Mouse (Mus musculus) kidney, adult 9 months (tissue): ENCODE results near the gene Rps10.

Experiments used
- DNase-seq: peaks from one replicate; pipeline ENCODE4 v3.0.0; 2022

Rps10 gene

DNA sequence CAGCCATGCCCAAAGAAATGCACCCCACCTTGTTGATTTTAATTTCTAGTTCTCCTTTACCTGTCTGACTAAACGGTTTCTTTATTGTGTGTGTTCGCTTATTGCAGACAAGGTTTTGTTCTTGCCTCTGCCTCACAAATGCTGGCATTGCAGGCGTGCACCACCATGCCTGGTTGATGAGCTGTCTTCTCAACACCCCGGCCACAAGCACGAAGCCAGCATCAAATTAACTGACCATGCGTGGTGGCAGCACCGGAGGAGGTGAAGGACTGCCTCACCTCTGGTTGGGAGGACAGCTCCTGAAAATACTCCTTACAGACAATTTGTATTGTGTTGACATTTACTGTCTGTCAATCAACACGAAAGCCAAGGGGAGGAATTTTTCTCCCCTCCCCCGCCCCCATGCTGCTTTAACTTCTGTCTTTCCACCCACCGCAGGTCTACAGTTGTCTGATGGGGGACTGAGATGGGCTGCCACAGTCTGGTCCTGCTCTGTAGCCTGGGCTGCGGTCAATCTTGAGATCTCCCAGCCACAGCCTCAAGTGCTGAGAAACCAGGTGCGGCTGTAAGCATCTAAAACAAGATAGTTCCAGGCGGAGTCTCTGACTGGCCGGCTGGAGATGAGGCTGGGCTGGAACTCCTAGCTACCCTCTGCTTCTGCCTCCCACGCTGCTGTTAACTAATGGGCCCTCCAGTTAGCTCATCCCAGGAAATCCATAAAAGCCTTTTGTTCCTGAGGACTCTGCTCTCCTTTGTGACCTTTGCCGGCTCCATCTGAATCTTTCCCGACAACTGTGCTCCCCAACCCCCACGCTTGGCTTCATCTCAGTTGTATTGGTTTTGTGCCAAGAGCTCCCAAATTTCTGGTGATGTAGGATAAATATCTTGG, at the start of gene Rps10:
Rps10 (minus strand) TSS at position 538 of the 889 bp plus-strand sequence.
- no peak for DNase-seq

DNA sequence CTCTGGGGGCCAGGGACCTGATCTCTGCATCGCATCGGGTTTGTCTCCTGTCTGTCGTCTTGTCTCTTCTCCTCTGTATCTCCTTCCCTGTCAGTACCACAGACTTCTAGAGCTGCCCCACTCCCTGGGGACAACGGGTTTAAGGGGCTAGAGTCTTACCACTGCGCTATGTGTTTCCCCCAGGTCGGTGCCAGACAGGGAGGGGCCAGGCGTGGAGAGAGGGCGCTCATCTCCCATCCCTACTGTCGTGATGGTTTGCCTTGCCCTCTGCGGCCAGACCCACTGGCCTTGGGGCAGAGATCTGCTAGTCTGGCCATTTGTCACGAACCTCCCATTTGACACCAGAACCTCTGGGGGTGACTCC, 49.1 kb upstream of the Rps10 start:
- no peak for DNase-seq

DNA sequence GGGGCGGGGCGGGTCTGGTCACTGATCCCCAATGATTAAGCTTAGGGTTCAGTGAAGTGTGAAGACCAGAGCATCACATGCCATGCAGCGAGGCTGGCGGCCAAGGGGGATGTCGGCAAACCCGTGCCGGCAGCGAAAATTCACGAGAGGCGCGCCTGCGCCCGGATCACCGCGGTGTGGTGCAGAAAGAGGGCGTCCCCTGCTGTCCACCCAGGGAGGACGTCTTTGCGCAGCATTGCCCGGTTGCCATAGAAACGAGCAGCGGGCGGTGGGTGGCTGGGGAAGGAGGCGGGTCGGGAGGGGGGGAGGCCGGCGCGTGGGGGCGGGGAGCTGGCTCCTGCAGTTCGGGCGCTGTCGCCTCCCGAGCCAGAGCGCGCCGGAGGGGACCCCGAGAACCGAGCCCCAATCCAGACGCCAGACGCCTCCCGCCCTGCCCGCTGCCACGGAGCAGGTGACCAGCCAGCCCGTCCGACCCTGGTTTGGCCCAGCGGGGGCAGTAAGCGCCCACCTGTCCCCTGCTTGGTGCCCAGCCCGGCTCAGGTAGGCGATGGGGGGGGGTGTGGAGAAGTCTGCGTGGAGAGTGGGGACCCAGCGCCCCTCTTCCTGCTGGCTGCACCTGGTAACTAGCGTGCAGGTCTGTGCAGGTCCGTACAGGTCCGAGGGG, 48.5 kb upstream of the Rps10 start:
- DNase-seq = peak; percentile 34

DNA sequence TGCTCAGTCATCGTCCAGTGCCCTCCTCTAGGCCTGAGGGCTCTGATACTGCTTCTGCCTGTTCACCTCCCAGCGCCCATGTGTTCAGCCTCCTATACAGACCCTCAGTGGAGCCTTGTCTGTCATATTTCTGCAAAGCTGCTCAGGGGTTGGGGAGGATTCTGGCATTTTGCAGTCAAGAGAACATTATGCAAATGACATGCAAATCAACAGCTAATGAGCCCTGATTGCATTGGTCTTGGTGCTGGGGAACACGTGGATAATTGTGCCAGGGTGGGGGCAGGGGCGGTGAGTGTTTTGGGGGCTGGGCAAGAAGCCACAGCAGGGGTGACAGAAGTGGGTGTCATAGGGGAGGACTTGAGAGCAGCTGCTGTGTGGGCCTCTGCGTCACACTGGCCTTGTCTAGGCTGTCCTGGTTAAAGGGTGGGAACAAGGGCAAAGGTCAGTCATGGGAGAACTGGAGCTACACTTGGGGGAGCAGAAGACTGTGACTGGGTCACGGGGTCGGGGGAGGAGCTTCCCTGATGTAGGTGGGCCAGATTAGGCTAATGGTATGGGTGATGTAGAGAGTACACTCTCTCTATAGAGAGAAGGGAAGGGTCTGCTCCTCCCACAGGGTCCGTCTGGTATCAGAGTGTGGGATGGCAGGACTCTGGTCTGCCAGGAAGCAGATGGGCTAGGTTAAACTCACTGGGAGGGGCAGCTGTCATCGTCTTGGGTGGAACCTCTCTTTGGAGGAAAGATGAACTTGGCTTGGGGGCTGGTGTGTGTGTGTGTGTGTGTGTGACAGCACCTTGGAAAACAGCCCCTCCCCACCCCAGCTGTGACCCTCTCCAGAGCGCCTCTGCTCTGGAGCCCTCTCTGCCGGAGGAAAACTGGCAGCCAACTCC, 42.7 kb upstream of the Rps10 start:
- DNase-seq = peak; percentile 18

DNA sequence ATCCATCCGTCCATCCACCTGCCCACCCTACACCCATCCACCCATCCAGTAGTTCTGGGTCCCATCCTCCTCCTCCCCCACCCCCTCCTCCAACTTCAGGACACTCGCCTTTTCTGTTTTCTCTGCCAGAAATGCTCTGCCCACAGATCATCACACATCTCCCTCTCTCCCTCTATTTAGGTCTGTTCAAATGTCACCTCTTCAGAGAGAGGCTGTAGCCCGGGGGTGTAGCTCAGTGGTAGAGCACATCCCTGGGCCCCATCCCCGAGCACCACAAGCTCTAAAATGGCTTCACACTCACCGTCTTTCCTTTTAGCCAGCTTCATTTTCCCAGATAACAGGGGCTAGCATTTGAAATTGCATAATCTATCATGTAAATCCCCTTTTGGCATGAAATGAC, 41.3 kb upstream of the Rps10 start:
- no peak for DNase-seq

DNA sequence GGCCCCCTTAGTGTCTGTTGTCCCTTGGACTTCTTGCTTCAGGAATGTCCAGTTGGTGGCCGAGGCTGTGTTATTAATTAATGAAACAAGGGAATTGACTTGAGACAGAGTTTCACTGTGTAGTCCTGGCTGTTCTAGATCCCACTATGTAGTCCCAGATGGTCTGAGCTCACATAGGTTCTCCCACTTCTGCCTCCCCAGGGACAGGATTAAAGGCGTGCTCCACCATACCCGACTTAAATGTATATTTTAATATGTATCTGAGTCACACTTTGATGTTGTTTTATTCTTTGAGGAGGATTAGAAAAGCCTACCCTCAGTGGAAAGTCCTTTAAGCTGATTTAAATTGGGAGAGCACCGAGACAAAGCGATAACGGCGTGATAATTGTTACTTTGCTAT, 39.8 kb upstream of the Rps10 start:
- DNase-seq = no peak

DNA sequence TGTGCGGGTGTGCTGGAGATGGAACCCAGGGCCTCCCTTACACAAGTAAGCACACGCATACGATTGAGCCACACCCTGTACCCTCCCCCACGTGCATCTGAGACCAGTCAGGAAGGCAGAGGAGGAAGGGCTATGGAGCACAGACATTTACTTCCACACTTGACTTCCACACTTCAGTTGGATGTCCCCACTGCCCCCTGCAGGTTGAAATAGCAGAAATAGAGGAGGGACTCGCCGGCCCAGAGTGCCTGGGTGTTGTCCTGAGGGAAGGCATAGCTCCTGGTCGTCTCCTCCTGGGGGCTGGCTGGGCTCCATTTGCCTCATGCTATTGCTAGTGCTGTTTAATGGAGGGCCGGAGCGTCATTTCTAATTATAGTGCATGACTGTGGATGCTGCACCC, 39.0 kb upstream of the Rps10 start:
- no peak for DNase-seq

DNA sequence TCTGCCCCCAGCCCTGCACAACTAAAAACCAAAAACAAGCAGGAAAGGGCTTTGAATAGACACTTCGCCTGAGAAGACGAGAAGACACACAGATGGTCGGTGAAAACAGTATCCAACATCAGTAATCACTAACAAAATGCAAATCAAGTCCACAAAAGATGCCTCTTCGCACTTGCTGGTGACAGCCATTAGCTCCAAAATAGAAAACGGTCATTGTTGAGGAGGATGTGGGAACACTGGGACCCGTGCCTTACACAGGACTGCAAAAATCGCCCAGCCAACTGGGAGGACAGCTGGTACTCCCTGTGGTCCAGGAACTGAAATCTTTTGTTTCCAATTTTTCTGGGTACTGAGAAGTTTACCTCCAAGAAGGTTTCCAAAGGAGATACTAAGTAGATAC, 37.5 kb upstream of the Rps10 start:
- no peak for DNase-seq

DNA sequence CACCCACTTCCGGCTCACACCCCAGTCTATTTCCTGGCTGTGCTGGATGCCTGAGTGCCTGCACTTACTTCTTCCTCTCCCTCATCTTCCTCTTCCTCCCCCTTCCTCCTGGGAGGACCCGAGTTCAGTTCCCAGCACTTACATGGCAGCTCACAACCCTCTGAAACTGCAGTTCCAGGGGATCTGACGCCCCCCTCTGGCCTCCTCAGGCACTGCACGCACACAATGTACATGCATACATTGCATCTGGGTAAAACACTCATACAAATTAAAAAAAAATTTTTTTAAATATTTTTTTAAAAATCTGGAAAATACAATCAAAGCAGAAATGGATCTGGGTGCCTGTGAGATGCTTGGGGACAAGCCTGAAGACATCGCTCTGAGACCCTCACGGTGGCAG, 35.3 kb upstream of the Rps10 start:
- no peak for DNase-seq

DNA sequence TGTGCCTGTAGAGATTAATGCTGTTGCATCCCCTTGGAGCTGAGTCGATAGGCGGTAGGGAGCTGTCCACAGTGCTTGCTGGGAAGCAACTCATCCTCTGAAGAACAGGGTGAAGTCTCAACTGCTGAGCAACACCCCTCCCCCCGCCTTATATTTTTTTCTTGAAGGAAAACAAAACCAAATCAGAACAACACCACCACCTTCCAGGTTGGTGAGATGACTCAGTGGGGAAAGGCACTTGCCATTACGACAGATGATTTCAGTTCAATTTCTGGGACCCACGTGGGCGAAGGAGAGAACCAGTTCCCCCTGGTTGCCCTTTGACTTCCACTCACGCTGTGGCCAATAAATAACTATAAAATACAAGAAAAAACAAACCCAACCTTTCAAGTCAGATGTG, 22.3 kb upstream of the Rps10 start:
- DNase-seq = no peak

DNA sequence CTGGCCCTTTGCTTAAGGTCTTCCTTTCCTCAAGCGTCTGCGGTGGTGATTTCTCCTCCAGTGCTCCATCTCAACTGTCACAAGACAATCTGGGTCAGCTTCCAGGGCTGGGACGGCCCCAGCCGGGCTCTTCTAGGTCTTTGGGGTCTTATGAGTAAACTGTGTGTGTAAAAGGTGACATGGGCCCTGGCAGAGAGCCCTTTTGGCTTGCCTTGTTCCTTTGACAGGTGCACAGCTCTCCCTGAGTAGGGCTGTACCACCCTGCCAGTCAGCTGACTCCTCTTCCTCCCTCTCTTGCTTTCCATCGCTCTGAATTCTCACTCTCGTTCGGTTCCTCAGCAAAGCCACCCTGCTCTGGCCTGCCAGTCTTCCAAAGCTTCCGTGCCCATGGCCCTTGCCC, 20.7 kb upstream of the Rps10 start:
- no peak for DNase-seq

DNA sequence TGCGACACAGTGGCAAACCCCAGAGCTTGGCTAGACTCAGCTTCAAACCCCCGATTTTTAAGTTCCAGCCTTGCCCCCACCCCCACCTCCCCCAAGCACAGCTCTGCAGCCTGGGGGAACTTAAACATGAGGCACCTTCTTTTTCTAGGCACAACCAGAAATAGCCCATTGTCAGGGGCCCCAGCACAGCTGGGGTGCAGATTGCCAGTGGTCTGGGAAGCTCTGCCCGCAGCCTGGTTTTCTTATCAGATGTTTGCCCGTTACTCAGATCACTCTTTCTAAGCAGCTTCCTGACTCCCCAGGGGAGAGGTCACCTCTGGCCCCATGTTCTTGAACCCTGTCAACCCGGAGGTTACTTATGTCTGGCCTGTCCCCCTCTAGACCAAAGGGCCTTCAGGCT, 19.9 kb upstream of the Rps10 start:
- no peak for DNase-seq

DNA sequence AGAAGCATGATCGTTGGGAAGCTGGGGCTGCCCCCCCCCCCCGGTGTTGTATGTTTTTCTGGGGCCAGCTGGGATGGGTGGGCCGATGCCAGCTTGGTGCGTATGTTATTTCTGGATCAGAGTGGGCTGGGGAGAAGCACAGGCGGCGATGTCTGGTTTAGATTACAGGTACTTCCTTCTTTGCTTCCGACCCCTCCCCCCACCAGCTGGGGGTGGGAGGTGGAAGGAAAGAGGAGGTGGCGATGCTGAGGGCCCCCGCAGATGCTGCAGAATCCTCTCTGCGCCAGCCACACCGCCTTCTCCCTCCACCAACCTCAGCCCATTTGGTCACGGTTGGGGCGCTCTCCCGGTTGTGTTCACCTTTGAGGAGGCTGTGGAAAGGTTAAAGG, 19.5 kb upstream of the Rps10 start:
- DNase-seq = no peak

DNA sequence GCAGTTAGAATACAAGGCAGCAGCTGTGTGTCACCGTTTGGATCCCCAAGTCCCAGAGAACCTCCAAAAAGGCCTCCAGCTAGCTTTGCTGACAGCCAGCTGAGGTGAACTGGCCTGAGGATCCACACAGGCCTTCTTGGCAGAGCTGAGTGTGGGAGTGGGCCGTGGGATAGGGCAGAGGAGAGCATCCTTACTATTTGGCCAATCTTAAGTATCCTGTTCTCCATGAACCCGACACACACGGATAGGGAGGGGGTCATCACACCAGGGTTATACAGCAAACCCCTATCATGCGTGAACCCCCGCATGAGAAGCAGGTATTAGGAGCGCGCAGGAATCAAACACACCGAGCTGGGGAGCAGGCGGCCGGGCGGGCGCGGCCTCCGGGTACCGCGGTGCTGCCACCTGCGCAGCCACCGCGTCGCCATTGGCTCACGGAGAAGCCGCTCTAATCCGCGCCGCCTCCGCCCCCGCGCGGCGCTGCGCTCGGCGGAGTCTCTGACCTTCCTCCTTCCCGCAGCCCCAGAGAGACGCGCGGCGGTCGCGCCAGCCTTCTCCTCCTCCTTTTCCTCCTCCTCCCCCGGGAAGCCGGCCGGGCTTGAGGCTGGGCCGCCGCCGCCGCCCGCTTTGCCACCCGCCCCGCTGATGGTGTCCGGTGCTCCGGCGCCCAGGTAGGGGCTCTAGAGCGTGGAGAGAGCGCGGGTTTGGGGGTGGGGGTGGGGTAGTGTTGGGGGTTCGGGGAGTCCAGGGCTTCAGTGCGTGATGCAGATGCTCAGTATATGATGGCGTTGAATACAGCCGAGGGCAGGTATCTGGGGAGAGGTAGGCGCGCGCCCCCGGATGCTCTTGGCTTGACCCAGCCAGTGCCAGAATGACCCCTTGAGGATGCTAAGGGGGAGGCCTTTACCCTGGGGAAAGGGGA, 18.9 kb upstream of the Rps10 start, which contains the start of gene Pacsin1:
Pacsin1 (plus strand) TSS at position 421 of the 922 bp plus-strand sequence.
- DNase-seq = no peak

DNA sequence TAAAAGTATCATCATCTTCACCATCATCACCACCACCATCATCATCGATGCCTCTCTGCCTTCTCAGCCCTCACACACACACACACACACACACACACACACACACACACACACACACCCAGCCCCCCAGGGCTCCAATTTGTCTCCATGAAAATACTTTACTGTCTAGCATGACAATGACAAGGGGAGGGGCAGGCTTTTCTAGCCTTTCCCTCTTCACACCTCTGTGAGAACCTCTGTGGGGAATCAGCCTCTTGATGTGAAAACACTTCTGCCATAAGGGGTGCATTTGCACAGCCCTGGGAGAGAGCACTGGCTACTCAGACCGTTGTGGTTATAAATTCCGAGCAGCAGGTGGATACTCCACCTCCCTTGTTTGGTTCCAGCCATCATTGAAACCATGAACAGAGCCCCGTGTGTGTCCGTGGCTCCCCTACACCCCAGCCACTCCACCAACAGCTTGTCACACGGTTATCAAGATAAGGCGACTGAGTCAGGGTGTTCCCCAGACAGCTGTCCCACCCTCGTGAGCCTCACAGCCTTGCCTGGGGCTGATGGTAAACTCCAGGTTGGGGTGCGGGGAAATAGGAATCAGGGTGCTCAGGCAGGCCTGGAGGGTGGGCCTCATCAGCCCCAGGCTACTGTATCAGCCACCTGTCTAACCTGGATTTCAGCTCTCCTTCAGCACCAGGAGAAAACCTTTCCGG, 16.9 kb upstream of the Rps10 start:
- DNase-seq = no peak

DNA sequence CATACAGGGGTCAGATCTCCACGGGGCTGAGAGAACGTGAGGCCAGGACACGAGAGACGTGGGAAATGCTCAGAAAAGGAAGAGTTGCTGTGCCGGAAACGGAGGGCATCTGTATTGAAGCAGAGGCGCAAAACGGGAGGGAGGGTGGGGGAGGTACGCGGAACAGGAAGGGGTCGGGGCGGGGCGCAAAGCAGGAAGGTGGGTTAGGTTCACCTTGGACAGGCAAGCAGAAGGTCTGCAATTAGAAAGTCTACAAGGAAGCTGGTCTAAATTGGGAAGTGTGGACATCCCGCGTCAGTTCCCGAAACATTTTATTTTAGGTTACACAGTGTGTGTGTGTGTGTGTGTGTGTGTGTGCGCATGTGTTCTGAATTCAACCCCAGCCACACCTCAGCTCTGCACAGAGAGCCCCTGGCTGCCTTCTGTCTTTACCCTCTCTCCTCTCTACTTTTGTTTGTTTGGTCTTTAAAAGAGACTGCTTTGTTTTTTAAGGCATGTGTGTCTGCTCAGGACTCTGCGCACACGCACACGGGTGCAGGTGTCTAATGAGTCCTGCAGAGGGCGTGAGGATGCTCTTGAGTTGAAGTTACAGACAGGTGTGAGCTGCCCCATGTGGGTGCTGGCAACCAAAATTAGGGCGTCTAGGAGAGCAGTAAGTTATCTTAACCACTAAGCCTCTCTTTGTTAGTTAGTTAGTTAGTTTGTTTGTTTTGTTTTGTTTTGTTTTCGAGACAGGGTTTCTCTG, 15.7 kb upstream of the Rps10 start:
- DNase-seq = no peak

DNA sequence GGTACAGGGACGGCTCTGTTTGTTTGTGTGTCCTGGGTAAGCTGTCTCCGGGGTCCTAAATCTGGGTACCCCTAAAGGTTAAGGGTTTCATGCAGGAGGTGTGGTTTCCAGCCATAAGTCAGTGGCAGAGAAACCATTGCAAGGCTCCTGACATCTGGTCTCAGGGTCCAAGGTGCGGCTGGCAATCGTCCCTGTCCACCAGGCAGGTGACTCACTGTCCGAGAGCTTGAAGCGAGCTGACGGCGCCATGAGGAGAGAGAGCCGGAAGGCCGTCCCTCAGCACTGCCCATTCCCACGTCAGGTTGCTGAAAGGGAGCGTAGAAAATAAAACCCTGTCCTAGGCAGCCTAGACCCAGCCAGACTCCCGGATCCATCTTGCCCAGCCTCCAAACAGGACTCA, 14.1 kb upstream of the Rps10 start:
- peak; percentile 82 for DNase-seq

DNA sequence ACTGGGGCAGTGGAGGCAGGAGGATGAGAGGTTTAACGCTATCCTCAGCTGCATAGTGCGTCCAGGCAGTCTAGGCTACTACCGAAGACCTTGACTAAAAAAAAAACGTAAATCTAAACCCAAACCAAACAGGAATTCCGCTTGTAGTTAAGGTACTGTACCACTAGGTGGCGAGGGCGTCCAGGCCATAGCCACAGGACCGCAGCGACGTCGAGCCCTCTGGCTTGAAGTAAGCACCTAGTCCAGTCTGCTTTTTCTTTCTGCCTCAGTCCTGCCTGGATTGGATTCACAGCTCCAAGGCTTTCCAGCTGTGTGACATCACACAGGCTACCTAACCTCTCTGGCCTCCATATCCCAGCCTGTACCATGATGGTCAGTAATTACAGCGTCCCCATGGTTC, 13.7 kb upstream of the Rps10 start:
- DNase-seq = peak; percentile 83

DNA sequence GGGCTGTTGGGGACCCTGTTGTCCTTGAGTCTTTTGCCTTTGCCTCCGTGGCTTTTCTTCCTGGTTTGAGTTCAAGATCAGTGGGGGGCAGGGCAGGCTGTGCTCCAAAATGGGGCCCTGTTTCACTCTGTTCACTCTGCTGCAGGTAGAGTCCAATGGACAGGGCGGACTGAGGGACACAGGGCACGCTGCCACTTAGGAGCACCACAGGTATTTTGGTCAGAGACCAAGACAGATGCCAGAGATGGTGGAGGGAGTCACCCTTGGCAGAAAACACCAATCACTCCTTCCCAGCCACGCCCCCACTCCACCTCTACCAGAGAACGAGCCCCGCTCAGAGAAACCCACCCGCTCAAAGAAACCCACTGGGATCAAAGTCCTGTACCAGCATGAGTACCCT, 9.3 kb upstream of the Rps10 start:
- no peak for DNase-seq

DNA sequence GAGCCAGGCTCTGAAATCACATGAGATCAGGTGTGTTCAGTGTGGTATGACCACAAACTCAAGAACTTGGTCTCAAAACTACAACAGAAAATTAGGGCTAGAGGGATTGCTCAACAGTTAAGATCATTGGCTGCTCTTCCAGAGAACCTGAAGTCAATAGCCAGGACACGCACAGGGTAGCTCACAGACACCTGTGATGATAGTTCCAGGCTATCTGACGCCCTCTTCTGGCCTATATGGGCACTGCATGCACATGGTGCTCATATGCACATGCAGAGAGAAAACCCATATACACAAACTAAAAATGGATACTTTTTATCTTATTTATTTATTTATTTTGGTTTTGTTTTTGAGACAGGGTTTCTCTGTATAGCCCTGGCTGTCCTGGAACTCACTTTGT, 8.1 kb upstream of the Rps10 start:
- DNase-seq = no peak

DNA sequence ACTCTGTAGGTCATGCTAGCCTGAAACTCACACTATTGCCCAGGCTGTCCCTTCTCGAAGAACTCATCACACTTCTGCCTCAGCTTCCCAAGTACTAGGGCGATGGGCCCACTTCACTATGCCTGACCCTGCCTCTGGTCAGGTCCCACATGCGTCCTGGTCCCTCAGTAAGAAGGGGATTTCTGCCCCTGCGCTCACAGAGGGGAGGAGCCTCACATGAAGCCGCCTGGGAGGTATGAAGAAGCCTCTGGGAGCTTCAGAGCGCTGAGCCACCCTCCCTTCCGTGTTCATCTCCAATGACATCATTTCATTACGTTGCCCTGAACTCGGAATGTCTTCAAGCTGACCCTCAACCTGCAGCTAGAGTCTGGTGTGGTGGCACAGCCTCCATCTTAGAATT, 7.3 kb upstream of the Rps10 start:
- DNase-seq = no peak
